Mouse (Mus musculus): ENCODE measurements around the gene Fibin.

Gene Fibin

DNA sequence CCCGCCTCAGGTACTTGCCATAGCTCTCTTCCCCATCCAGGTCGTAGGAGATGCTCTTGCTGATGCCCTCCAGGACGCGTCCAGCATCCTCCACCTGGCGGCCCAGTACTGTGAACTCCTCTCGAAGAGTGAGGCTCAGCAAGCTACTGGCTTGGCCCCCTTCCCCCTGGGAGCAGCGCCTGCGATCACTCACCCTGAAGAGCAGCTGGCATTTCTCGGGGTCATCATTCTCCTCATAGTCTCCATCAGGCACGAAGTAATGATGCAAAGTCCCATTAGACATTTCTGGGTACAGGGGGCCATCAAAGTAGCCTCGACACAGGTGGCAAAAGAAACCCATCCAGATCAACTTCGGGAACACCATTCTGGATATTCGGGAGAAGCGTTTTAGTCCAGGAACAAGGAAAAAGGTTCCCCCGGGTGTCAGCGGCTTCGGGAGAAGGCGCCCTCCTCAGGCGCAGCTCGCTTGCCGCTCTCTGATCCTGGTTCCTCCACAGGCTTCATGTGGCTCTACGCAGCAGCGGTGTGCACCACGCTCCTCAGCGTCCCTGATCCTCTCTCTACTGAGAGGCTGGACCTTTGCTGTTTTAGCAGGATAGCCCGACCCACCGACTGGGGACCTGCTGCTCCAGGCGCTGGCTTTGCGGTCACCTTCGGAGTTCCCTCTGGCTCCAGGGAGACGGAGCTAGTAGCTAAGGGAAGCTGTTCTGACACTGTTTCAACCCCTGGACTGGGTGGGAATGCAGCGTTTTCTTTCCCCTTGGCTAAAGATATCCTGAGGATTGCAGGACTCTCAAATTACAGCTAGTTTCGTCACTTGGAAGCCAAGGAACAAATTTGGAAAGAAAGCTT lies at the start of gene Fibin:
Gene Fibin (minus strand): TSS at position 752 of the 852 bp plus-strand sequence.
- peak in 1 of 2 experiments; percentile 40 for DNase-seq (ENCODE audit: low spot score in 2 of 2)

DNA sequence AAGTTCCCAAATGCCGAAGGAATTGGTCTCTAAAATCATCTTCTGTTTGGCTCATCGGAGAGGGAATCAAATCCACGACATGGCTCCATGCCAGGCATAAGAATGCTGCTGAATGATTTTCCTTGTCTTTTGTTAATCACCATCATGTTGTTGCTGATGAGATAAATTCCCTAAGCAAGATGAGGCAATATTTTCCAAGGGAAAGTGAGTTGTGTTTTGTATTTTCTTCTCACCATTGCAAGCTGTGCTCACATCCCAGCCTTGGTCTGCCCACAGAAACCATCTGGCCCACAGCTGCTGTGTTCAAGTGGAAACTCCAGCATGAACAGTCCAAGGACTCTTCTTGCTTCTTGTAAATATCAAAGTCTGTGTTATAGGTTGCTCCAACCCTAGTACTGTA lies 48.4 kb upstream of the Fibin start:
- DNase-seq (ENCODE audit: low spot score in 2 of 2), result peak; percentile 9 to 70

DNA sequence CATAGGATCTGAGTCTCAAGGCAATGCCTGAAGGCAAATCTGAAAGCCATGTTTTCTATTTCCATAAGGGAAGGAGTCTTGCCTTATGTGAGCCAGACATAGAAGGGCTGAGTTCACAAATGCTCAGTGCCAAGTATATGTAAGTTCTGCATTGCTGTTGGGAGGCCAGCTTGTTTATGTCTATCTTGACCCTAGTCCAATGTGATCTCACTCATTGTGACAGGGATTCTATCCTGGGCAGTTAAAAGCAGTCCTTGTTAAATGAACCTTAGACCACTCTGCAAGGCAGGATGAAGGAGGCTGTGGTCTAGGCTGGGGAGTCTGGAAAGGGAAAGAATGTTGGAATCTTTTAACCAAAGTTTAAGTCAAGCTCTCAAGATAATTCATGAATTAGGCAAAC lies 45.8 kb upstream of the Fibin start:
- no peak for DNase-seq (ENCODE audit: low spot score in 2 of 2)

DNA sequence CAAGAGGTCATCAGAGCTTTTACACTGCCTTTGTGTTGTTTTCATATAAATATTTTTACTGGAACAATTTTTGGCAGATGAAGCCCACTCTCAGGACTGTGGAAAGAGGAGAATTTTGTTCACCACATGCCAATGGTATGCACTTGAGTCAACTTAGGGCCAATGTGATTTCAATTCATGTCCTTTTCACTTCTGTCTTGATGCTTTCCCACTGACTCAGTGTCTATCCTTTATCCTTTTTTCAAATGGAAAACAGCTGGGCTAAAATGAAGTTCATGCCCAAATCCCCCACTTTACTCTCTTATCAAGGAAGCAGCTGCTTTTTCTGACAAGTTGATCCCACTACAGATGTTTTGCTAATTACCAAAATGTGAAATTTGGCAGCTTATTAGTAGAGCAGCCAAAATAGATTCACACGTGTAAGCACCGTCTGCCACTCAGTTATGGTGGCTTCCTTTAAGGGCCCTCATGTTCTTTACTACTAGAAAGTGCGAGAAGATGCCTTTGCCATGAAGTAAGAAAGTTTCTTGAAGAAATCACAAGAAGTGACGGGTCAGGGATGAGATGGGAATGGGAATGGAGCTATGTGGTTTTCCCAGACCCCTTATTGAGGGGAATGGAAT lies 29.8 kb upstream of the Fibin start:
- no peak for DNase-seq (ENCODE audit: low spot score in 2 of 2)

DNA sequence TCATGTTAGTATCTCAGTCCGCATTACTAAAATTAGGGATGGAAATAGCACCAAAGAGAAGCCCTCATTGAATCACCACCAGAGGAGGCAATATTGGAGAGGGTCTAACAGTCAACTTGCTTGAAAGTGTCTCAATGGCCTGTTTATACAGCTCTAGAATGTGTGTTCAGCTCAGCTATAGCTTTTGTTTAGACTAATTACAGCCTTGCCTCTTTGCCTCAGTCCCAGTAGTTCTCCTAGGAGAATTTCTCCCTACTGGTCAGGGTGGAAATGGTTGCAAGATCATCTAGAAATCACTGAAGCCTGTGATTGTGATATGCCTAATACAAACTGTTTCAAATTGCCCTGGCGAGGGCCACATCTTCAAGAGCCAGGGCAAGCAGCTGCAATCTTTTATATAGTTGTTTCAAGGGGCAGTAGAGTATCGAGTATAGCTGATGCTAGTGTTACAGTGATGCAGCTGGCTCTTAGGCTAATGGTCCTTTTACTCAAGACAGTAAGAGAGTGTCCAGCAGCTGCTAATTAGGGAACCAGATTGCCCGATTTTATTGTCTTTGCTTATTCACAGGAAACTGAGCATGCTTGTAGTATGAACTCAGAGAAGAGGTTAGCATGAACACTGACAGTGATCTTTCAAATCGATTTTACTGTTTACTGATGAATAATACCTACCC lies 27.9 kb upstream of the Fibin start:
- DNase-seq (ENCODE audit: low spot score in 2 of 2), result no peak

DNA sequence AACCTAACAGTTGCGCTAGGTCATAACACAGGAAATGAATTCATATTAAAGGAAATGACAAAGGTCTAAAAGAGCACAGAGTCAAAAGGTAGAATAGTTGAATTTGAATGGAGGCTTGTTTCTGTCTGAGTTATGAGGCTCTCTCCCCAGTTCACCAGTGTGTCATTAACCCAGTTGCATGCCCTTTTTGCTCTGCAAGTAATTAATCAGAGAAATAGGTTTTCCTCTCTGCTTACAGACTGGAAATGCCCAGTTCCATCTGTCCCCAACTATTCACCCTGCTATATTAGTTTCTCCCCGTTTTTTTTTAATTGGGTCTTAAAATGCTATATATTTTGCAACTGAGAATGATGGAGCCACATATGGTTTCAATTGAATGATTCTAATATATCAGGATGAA lies 16.8 kb upstream of the Fibin start:
- no peak for DNase-seq (ENCODE audit: low spot score in 2 of 2)

DNA sequence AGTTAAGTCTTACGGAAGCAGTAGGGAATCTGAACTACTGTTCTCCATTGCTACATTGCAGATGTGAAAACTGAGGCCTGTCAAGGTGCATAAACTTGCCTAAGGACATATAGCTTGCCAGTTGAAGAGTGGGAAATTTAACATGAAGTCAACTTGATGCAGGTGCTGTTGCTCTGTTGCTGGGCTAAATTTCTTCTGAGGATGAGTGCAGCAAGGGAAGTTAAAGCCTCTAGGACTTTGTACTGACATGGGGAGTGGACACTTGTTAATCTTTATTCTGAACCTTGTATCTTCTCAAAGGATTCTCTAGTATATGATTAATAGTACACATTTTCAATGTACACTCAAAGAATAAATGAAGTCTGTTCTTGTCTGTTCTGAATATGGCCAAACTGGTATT lies 13.7 kb upstream of the Fibin start:
- DNase-seq (ENCODE audit: low spot score in 2 of 2), result no peak

DNA sequence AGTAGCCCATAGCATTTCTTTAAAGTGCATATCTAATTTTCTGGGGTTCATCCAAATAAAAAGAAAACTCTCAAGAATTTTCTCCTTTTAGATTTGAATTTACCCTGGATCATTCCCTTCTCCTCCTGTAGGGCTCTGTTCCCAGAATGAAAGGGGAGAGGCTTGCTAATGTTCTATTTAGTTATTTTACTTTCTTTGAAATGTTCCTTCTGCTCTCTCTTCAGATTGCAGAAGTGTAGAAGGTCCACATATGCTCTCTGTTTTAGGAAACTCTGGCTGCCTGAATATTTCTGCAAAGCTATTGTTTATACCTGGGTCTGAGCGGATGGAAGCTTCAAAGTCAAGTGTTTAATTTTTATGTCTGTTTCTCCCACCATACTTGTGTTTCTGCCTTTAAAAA lies 12.5 kb upstream of the Fibin start:
- no peak for DNase-seq (ENCODE audit: low spot score in 2 of 2)

DNA sequence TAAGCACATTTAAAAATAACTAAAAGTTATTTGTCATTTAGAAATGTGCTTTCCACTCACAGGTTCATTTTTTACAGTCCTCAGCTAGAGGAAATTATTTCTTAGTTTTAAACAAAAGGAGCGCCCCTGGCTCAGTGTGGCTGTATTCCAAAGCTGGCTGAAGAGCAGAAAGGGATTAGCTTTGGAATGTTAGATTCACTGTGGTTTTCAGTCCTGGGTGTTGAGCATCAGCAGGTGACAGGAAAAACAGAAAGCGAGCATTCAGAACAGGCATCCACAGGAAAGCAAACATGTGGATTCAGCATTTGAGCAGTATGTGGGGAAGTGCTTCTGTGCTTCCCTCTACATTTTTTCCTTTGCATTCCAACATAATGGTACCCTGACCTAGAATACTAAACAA lies 10.2 kb upstream of the Fibin start:
- no peak for DNase-seq (ENCODE audit: low spot score in 2 of 2)

DNA sequence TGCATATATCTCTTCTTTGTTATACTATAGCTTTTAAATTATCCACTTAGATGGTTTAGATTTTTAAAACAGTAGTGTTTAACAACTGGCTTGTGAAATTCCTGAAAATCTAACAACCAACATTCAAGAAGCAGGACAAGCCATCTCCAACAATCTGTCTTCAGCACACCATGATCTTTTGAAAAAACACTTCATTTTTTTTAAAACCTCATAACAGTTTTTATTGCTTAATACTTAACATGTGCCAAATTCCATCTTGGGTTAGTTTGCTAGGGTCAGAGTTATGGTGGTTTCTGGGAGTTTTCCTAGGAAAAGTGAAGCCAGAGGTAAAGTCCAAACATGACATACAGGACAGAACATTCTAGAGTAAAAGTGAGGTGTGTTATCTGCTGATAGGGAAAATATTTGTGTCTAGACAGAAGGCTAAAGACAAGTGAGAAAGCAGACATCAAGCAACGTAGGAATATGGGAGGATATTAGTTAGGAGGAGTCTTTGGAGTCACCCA lies 4.5 kb upstream of the Fibin start:
- DNase-seq (ENCODE audit: low spot score in 2 of 2), result no peak

DNA sequence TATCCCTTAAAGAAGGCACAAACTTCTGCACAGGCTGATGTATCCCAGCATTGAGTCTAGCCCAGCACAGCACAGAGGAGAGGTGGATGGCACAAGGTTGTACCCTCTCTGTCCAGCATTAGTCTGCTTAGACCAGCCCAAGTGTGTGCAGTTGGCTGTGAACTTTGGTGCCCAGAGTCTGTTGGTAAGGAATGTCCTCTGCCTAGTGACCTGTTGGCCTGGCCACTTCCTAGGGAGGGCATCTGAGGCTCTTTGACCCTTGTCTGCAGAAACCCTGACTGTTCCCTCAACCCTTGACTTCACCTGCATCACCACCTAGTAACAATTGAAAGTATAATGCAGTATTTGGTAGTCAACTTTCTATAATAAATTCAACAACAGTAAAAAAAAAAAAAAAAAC lies 2.4 kb upstream of the Fibin start:
- no peak for DNase-seq (ENCODE audit: low spot score in 2 of 2)

DNA sequence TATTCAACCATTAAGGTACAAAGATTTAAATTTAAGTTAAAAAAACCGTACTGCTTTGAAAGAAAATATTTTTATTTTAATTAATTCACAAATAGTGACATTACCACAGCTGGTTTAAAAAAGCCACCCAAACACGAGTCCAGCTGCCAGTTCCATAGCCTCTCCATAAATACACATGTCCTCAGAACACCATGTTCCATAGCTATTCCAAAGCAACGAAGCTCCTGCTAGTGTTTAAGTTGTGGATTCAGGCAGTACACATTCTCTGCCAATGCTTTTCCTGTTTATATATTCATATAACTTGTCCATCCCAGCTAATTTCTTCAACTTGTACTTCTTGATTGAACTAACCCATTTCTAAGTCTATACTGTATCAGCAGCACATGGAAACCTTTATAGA lies 872 bp upstream of the Fibin start:
- no peak for DNase-seq (ENCODE audit: low spot score in 2 of 2)

DNA sequence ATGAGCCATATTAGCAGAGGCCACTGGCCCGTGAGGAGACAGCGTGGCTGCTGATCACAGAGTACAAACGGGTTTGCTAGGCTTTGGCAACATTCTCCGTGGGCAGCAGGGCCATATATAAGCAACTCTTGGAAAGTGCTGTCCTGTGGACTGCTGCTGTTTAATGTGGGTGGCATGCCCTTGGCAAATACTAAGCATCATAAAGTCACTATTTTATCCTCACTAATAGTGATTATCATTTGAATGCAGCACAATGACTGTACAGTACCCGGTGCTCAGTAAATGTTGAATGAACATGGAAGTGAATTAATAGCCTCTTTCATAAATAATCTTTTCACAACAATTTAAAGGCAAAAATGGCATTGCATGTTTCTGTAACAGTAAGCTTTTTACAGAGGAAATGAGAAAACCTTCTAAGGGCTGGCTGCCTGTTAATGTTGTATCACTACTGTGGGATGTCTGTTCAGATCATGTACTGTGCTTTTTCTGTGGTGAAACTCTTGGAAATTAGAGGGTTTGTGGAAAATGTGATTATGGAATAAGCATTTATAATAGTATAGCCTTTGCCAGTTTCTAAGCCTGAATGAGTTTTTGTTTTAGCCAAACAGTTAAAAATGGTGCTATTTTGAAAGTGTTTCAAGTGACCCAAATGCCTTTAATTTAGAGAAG lies 9.5 kb downstream of the Fibin start:
- no peak for DNase-seq (ENCODE audit: low spot score in 2 of 2)

DNA sequence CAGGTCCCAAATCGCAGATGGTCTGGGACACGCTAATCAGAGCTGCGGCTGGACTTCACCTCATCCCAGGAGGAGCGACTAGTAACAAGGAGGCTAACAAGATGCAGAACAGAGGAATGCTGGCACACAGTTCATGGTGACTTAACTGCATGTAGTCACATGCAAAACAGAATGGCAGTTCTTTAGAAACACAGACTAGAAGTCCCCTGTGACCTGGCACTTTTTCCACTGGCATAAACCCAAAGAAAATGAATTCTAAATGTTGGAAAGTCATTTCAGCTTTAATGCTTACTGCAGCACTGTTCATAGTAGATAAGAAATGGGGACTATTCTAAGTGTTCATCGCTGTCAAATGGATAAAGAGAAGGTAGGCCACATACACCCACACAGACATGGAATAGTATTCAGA lies 11.1 kb downstream of the Fibin start:
- no peak for DNase-seq (ENCODE audit: low spot score in 2 of 2)

DNA sequence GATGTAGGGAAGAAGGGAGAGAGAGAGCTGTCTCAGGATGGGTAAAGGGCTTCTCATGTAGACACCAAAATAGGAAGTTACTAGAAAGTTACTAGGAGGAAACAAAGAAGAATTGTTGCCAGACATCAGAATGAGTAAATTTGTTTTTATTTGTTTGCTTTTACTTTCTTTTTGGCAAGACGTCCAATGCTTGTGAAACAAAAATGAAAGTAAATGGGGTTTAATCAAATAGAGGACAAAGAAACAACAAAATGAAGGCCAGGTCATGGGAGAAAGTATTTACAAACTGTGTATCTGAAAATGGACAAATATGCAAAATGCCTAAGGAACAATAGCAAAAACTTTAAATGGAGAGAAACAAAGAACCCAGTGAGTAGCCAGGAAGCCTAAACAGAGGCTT lies 11.6 kb downstream of the Fibin start:
- no peak for DNase-seq (ENCODE audit: low spot score in 2 of 2)

DNA sequence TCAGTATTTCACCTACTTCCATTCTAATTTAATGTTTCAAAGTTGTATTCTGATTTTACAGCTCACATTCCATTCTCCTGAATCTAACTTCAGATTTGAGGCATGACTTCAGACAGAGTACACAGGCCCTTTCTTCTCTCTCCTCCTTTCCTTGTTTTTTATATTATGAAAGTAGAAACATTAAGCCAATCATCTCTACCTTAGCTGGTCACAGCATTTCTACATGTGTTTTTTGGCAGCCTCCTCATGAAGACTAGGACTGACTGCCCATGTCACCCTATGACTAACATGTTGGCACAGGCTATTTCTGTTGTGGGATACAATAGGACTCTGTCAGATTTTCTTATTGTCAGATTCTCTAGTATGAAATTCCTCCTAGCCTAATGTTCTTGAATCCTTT lies 34.0 kb downstream of the Fibin start:
- DNase-seq (ENCODE audit: low spot score in 2 of 2), result no peak

DNA sequence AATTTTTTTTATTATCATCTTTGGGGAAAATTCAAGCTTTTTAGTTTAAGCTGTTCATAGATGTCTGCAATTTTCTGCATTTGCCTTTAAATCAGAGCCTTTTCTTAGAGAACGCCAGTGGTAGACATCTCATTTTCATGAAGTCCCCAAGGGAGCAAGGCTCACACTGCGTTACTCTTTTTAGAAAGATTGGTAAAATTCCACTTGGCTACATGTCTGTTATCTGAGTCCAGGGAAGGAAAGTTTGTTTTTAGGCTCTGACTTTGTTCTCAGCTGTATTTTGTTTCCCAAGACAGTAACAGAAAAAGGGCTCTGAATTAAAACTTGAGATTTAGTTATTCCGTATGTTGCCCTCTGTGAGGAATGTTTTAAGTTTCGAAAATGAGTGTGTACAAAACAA lies 43.0 kb downstream of the Fibin start:
- no peak for DNase-seq (ENCODE audit: low spot score in 2 of 2)

DNA sequence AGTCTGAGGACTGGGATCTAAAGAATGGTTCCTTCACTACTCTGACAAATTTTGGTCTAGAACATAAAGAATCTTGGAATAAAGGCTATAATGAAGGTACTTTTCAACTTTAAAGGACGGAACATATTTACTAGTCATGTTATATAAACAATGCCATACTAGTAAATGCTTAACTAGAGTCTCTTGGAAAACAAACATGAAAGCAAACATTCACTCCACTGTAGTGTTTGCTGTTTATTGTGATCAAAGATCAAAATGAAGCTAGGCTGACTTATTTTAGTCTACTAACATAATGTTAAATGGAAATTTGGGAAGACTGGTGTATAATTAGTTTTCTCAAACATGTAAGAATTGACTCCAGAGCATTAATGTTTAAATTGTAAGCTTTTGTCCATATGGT lies 43.7 kb downstream of the Fibin start:
- no peak for DNase-seq (ENCODE audit: low spot score in 2 of 2)

DNA sequence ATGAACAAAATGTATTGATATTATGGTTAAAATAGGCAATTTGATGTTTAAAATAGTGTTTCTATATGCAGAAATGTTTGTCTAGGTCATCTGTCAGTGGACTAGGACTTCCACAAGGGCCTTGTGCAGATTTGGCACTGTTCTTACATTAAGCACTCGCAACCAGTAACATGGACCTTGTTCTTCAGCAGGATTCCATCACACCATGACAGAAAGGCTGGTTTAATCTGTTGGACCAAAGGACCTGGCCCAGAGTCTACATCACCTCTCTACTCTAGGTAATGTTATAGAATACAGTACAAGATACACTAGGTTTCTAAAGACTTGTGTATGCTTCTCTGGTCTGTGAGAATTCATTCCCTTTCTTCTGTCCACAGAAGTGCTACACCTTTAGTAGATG lies 44.3 kb downstream of the Fibin start:
- DNase-seq (ENCODE audit: low spot score in 2 of 2), result no peak

DNA sequence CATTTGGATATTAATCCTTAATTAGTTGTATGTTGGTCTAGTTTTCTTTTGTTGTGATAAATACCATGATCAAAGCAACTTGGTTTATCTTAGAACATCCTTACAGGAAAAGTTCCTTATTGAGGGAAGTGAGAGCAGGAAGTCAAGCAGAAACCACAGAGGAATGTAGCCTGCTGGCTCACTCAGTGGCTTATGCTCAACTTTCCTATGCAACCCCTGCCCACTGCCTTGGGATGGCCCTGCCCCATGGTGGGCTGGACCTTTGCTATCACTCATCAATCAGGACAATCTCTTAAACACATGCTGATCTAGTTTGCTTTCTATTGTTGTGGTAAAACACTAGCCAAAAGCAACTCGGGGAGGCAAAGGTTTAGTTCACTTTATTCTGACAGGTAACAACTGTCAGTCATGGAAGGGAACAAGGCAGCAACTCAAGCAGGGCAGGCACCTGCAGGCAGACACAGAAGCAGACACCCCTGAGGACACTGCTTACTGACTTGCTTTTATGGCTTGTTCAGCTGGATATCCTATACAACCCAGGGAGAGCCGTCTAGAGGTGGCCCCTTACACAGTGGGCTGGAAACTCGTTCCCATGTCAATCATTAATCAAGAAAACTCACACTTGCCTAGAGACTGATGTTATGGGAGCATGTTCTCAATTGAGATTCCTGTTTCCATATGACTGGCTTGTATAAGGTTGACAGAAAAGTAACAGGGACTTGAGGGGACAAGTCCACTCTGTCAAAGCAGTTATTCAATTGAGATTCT lies 46.7 kb downstream of the Fibin start:
- no peak for DNase-seq (ENCODE audit: low spot score in 2 of 2)

DNA sequence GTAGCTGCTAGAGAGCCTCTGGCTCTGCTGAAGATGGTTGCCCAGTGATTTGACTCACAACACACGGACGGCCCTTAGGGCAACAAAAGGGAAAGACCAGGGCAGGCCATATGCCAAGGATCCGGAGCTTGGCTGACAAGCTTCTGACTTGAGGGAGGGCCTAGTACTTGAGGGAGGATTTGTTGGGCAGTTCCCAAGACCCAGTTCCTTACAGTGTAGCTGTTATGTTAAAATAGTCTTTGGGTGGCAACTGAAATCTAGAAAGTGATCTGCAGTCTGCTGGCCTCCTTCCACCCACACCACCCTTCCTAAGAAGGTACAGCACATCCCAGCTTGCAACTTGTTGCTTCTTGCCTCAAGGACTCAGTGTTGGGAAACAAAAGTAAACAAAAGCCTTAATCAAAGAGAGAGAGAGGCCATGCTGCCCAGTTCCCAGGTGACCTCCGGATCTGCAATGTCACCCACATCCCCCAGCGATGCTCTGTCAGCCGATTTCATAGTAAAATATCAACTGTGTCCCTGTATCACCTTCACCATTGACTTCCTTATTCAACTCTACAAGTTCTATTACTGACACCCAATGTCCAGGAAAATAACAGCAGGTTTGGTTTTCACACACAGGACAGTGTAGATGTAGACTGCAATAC lies 48.4 kb downstream of the Fibin start, which contains the start of gene Bbox1:
Gene Bbox1 (minus strand): TSS at position 52 of the 647 bp plus-strand sequence.
- DNase-seq (ENCODE audit: low spot score in 2 of 2), result no peak
